Mouse (Mus musculus): ENCODE results near the gene Rerg. TPM values are rescaled to one million over a fixed set of nuclear protein-coding genes. Genes with fewer than 3 reads are reported as not detected.
"Not testable (repeated sequence)": the region's sequence is repeated elsewhere in the genome, so short reads cannot be mapped to it uniquely, and the experiment has no call there.

Gene Rerg
- polyA plus RNA-seq, 1 experiment from 2014 or later = 23.9 TPM

GRCm38 (mm10) chr6:137053006-137053405, 117.3 kb downstream of the Rerg start:
- 92% methylated on average over 9 of the region's 9 CpGs for WGBS

GRCm38 (mm10) chr6:137047036-137047435, 123.3 kb downstream of the Rerg start:
- Histone ChIP-seq H3K27me3 (ENCODE audit: control insufficient read depth, insufficient read depth, low read length) (no peaks in the 10 kb centered on the region), H3K9me3 (ENCODE audit: control insufficient read depth, low read length) (no peaks in the 10 kb centered on the region), H3K9ac (ENCODE audit: low read length) (no peak overlapping the region), H3K4me2 (replicated peaks; ENCODE audit: low read depth) (no peak overlapping the region), H3K27ac (replicated peaks) (no peak overlapping the region), H3K36me3 (ENCODE audit: control insufficient read depth, insufficient read depth, low read length) (no peaks in the 10 kb centered on the region), H3K4me3 (ENCODE audit: low read depth, low read length) (no peak overlapping the region), H3K4me1 (replicated peaks; ENCODE audit: control insufficient read depth, insufficient read depth) (no peaks in the 10 kb centered on the region)
- TF ChIP-seq EP300 (optimal IDR thresholded peaks at IDR 0.05) = no peak
- ATAC-seq (ENCODE audit: low FRiP score, low TSS enrichment) = no peak
- DNase-seq (ENCODE audit: low spot score) = no peak
- 94% methylated on average over 11 of the region's 11 CpGs for WGBS

More at GRCm38 (mm10) chr6:137053006-137053405, 117.3 kb downstream of the Rerg start:
- Histone ChIP-seq H3K27me3 (ENCODE audit: control insufficient read depth, insufficient read depth, low read length) (no peaks in the 10 kb centered on the region), H3K9me3 (ENCODE audit: control insufficient read depth, low read length) (no peaks in the 10 kb centered on the region), H3K4me2 (replicated peaks; ENCODE audit: low read depth) (no peak overlapping the region), H3K4me1 (replicated peaks; ENCODE audit: control insufficient read depth, insufficient read depth) (no peaks in the 10 kb centered on the region), H3K27ac (replicated peaks) (no peak overlapping the region), H3K9ac (ENCODE audit: low read length) (no peak overlapping the region), H3K4me3 (ENCODE audit: low read depth, low read length) (no peak overlapping the region), H3K36me3 (ENCODE audit: control insufficient read depth, insufficient read depth, low read length) (no peaks in the 10 kb centered on the region)
- TF ChIP-seq CTCF (IDR thresholded peaks at IDR 0.05; ENCODE audit: low read depth) (no peak), EP300 (optimal IDR thresholded peaks at IDR 0.05) (no peak)
- DNase-seq (ENCODE audit: low spot score) = no peak
- ATAC-seq (ENCODE audit: low FRiP score, low TSS enrichment) = no peak

GRCm38 (mm10) chr6:137045011-137045504, 125.2 kb downstream of the Rerg start:
- 70% methylated on average over 9 of the region's 9 CpGs for WGBS
- DNase-seq (ENCODE audit: low spot score) (no peak), ATAC-seq (ENCODE audit: low FRiP score, low TSS enrichment) (no peak)
- no peaks in the 10 kb centered on the region for H3K36me3 ChIP-seq (ENCODE audit: control insufficient read depth, insufficient read depth, low read length)
- no peak overlapping the region for H3K27ac ChIP-seq (replicated peaks)
- H3K9ac ChIP-seq (ENCODE audit: low read length) = no peak overlapping the region
- no peak overlapping the region for H3K4me3 ChIP-seq (ENCODE audit: low read depth, low read length)
- no peaks in the 10 kb centered on the region for H3K9me3 ChIP-seq (ENCODE audit: control insufficient read depth, low read length)
- no peaks in the 10 kb centered on the region for H3K4me1 ChIP-seq (replicated peaks; ENCODE audit: control insufficient read depth, insufficient read depth)
- H3K4me2 ChIP-seq (replicated peaks; ENCODE audit: low read depth) = no peak overlapping the region
- H3K27me3 ChIP-seq (ENCODE audit: control insufficient read depth, insufficient read depth, low read length) = no peaks in the 10 kb centered on the region
- no peak for TF ChIP-seq CTCF (IDR thresholded peaks at IDR 0.05; ENCODE audit: low read depth)
- TF ChIP-seq EP300 (optimal IDR thresholded peaks at IDR 0.05) = no peak

- not testable (repeated sequence) for DNase-seq (ENCODE audit: low spot score); H3K9me3 ChIP-seq (ENCODE audit: control insufficient read depth, low read length); H3K4me3 ChIP-seq (ENCODE audit: low read depth, low read length); H3K9ac ChIP-seq (ENCODE audit: low read length); H3K4me2 ChIP-seq (replicated peaks; ENCODE audit: low read depth); H3K36me3 ChIP-seq (ENCODE audit: control insufficient read depth, insufficient read depth, low read length); H3K27ac ChIP-seq (replicated peaks); H3K27me3 ChIP-seq (ENCODE audit: control insufficient read depth, insufficient read depth, low read length); H3K4me1 ChIP-seq (replicated peaks; ENCODE audit: control insufficient read depth, insufficient read depth); ATAC-seq (ENCODE audit: low FRiP score, low TSS enrichment)
- 80% methylated on average over 8 of the region's 8 CpGs for WGBS
Observed at GRCm38 (mm10) chr6:137035611-137036395, 134.5 kb downstream of the Rerg start.

- ATAC-seq (ENCODE audit: low FRiP score, low TSS enrichment) (no peak), DNase-seq (ENCODE audit: low spot score) (no peak)
- H3K9me3 ChIP-seq (ENCODE audit: control insufficient read depth, low read length) = no peaks in the 10 kb centered on the region
- 74% methylated on average over 6 of the region's 6 CpGs for WGBS
- no peak overlapping the region for H3K27ac ChIP-seq (replicated peaks)
- H3K36me3 ChIP-seq (ENCODE audit: control insufficient read depth, insufficient read depth, low read length) = no peaks in the 10 kb centered on the region
- H3K9ac ChIP-seq (ENCODE audit: low read length) = no peak overlapping the region
- no peaks in the 10 kb centered on the region for H3K4me1 ChIP-seq (replicated peaks; ENCODE audit: control insufficient read depth, insufficient read depth)
- no peaks in the 10 kb centered on the region for H3K27me3 ChIP-seq (ENCODE audit: control insufficient read depth, insufficient read depth, low read length)
- H3K4me3 ChIP-seq (ENCODE audit: low read depth, low read length) = no peak overlapping the region
- TF ChIP-seq EP300 (optimal IDR thresholded peaks at IDR 0.05) (no peak), CTCF (IDR thresholded peaks at IDR 0.05; ENCODE audit: low read depth) (no peak)
- no peak overlapping the region for H3K4me2 ChIP-seq (replicated peaks; ENCODE audit: low read depth)
Observed at GRCm38 (mm10) chr6:137030611-137031097, 139.6 kb downstream of the Rerg start.

GRCm38 (mm10) chr6:137029931-137030610, 140.2 kb downstream of the Rerg start:
- WGBS = 73% methylated on average over 7 of the region's 7 CpGs
- Histone ChIP-seq H3K36me3 (ENCODE audit: control insufficient read depth, insufficient read depth, low read length) (no peaks in the 10 kb centered on the region), H3K27ac (replicated peaks) (no peak overlapping the region), H3K9ac (ENCODE audit: low read length) (no peak overlapping the region), H3K4me2 (replicated peaks; ENCODE audit: low read depth) (no peak overlapping the region), H3K9me3 (ENCODE audit: control insufficient read depth, low read length) (no peaks in the 10 kb centered on the region), H3K4me3 (ENCODE audit: low read depth, low read length) (no peak overlapping the region), H3K4me1 (replicated peaks; ENCODE audit: control insufficient read depth, insufficient read depth) (no peaks in the 10 kb centered on the region), H3K27me3 (ENCODE audit: control insufficient read depth, insufficient read depth, low read length) (no peaks in the 10 kb centered on the region)
- TF ChIP-seq CTCF (IDR thresholded peaks at IDR 0.05; ENCODE audit: low read depth) (no peak), EP300 (optimal IDR thresholded peaks at IDR 0.05) (no peak)
- ATAC-seq (ENCODE audit: low FRiP score, low TSS enrichment) (no peak), DNase-seq (ENCODE audit: low spot score) (no peak)

Measured in stomach, postnatal 0 days (tissue).